Mouse (Mus musculus) brain, embryonic 18.5 days (tissue): ENCODE results near the gene Tmem147.
A peak's percentile ranks its signal among the peaks of the same experiment; 100 is the strongest.
"Not testable (repeated sequence)": the region's sequence is repeated elsewhere in the genome, so short reads cannot be mapped to it uniquely, and the experiment has no call there.

ENCODE experiments used
- DNase-seq: peaks from one replicate; pipeline ENCODE4 v3.0.0-alpha.2; 2012; ENCODE audit warnings: low read depth, low spot score

Tmem147 gene

GRCm38 (mm10) chr7:30729396-30730063 is at the start of gene Tmem147:
TSS of gene Tmem147 (minus strand) at chr7:30729540.
- DNase-seq = peak; percentile 91

GRCm38 (mm10) chr7:30777911-30778310 is 48.6 kb upstream of the Tmem147 start:
- no peak for DNase-seq

GRCm38 (mm10) chr7:30777081-30777579 is 47.8 kb upstream of the Tmem147 start:
- DNase-seq = no peak

- DNase-seq = no peak
These were observed 46.8 kb upstream of the Tmem147 start for GRCm38 (mm10) chr7:30776104-30776503.

- no peak for DNase-seq
These were observed 39.9 kb upstream of the Tmem147 start for GRCm38 (mm10) chr7:30769236-30769635.

GRCm38 (mm10) chr7:30766408-30766807 is 37.1 kb upstream of the Tmem147 start:
- DNase-seq = no peak

GRCm38 (mm10) chr7:30765173-30765572 is 35.8 kb upstream of the Tmem147 start:
- DNase-seq = no peak

GRCm38 (mm10) chr7:30763456-30763855 is 34.1 kb upstream of the Tmem147 start, which contains the start of gene Dmkn:
TSS of gene Dmkn (plus strand) at chr7:30763756.
- no peak for DNase-seq

- DNase-seq = no peak
These were observed 32.5 kb upstream of the Tmem147 start for GRCm38 (mm10) chr7:30761769-30762352.

- DNase-seq = no peak
These were observed 29.5 kb upstream of the Tmem147 start for GRCm38 (mm10) chr7:30758853-30759252.

GRCm38 (mm10) chr7:30757001-30757400 is 27.7 kb upstream of the Tmem147 start:
- DNase-seq = no peak

- DNase-seq = no peak
These were observed 21.8 kb upstream of the Tmem147 start, which contains the start of gene Sbsn for GRCm38 (mm10) chr7:30751086-30751669. TSS of gene Sbsn (plus strand) at chr7:30751471.

GRCm38 (mm10) chr7:30749824-30750606 is 20.7 kb upstream of the Tmem147 start:
- no peak for DNase-seq

- DNase-seq = no peak
These were observed 18.3 kb upstream of the Tmem147 start for GRCm38 (mm10) chr7:30747525-30748204.

- no peak for DNase-seq
These were observed 14.8 kb upstream of the Tmem147 start for GRCm38 (mm10) chr7:30744022-30744598.

- not testable (repeated sequence) for DNase-seq
These were observed 14.3 kb upstream of the Tmem147 start, which contains the start of gene Gapdhs for GRCm38 (mm10) chr7:30743617-30744016. TSS of gene Gapdhs (minus strand) at chr7:30743681.

- not testable (repeated sequence) for DNase-seq
These were observed 13.2 kb upstream of the Tmem147 start for GRCm38 (mm10) chr7:30742570-30742969.

- no peak for DNase-seq
These were observed 6.9 kb upstream of the Tmem147 start for GRCm38 (mm10) chr7:30736211-30736610.

GRCm38 (mm10) chr7:30730064-30730722 is 853 bp upstream of the Tmem147 start:
- DNase-seq = not testable (repeated sequence)

GRCm38 (mm10) chr7:30728739-30729395 is 473 bp downstream of the Tmem147 start:
- no peak for DNase-seq
